Mouse (Mus musculus): ENCODE measurements around the gene Gm28230. TPM values are rescaled to one million over a fixed set of nuclear protein-coding genes. Genes with fewer than 3 reads are reported as not detected.

The Gm28230 gene
- total and polyA plus RNA-seq, 3 experiments = not detected

DNA sequence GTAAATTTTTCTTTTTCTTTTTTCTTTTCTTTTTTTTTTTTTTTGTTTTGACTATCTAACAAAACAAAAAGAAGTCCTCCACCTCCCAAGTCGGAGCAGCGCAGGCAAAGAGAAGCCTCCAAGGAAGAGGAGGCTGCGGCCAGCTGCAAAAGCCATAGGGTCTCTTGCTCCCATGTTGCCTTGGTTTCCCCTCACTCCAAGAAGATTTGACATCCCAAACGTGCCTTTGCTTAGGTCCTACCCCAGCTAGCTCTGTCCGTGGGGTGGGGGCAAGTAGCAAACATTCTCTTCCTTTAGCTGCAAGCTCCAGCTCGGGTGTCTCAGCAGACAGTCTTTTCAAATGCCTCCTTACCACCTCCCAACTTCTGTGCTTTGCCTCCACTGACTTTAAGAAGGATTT, 7.2 kb downstream of the Gm28230 start:
- H3K4me1 ChIP-seq (ENCODE audit: control insufficient read depth in 1 of 2, insufficient read depth in 2 of 2, low read length in 2 of 2) = no peaks in the 10 kb centered on the region

GRCm38 (mm10) chr2:74734451-74734850, 7.9 kb downstream of the Gm28230 start:
- Histone ChIP-seq H3K9ac (ENCODE audit: control insufficient read depth, low read depth, low read length, poor library complexity, severe bottlenecking) (no peak overlapping the region), H3K36me3 (ENCODE audit: control insufficient read depth in 1 of 2, insufficient read depth in 2 of 2, low read length in 2 of 2) (no peaks in the 10 kb centered on the region), H3K79me2 (ENCODE audit: control insufficient read depth, insufficient read depth, low read length, poor library complexity) (no peaks in the 10 kb centered on the region), H3K27me3 (ENCODE audit: control insufficient read depth in 1 of 2, insufficient read depth in 2 of 2, low read length in 2 of 2) (peaks cover 0 to 2% of the 10 kb centered on the region in 2 experiments; a peak in 2 of 4 replicates), H3K4me3 (ENCODE audit: control insufficient read depth in 1 of 2, insufficient read depth in 1 of 2, low read depth in 2 of 2, low read length in 2 of 2) (no peak overlapping the region), H3K4me1 (ENCODE audit: control insufficient read depth in 1 of 2, insufficient read depth in 2 of 2, low read length in 2 of 2) (no peaks in the 10 kb centered on the region), H3K9me3 (replicated peaks; ENCODE audit: insufficient read depth, low read length) (no peaks in the 10 kb centered on the region), H3K27ac (ENCODE audit: control insufficient read depth, low read depth, low read length) (no peak overlapping the region)
- no peak for TF ChIP-seq ETS1 (IDR thresholded peaks at IDR 0.05; ENCODE audit: low read depth, low read length)
- TF ChIP-seq MYC (IDR thresholded peaks at IDR 0.05; ENCODE audit: low read depth, low read length) = no peak
- no peak for TF ChIP-seq MXI1 (IDR thresholded peaks at IDR 0.05; ENCODE audit: low read depth, low read length)
- DNase-seq (ENCODE audit: low read depth, low spot score) = no peak

More for the DNA sequence above, 7.2 kb downstream of the Gm28230 start:
- Histone ChIP-seq H3K27ac (ENCODE audit: control insufficient read depth, low read depth, low read length) (no peak overlapping the region), H3K79me2 (ENCODE audit: control insufficient read depth, insufficient read depth, low read length, poor library complexity) (no peaks in the 10 kb centered on the region), H3K9me3 (replicated peaks; ENCODE audit: insufficient read depth, low read length) (no peaks in the 10 kb centered on the region), H3K27me3 (ENCODE audit: control insufficient read depth in 1 of 2, insufficient read depth in 2 of 2, low read length in 2 of 2) (peaks cover 0 to 2% of the 10 kb centered on the region in 2 experiments; a peak in 2 of 4 replicates), H3K4me3 (ENCODE audit: control insufficient read depth in 1 of 2, insufficient read depth in 1 of 2, low read depth in 2 of 2, low read length in 2 of 2) (no peak overlapping the region), H3K36me3 (ENCODE audit: control insufficient read depth in 1 of 2, insufficient read depth in 2 of 2, low read length in 2 of 2) (no peaks in the 10 kb centered on the region), H3K9ac (ENCODE audit: control insufficient read depth, low read depth, low read length, poor library complexity, severe bottlenecking) (no peak overlapping the region)
- TF ChIP-seq E2F4 (IDR thresholded peaks at IDR 0.05; ENCODE audit: borderline replicate concordance, low read depth, low read length) = no peak
- no peak for TF ChIP-seq MYC (IDR thresholded peaks at IDR 0.05; ENCODE audit: low read depth, low read length)
- no peak for TF ChIP-seq ZC3H11A (IDR thresholded peaks at IDR 0.05; ENCODE audit: low read depth, low read length)
- TF ChIP-seq GABPA (IDR thresholded peaks at IDR 0.05; ENCODE audit: low read depth, low read length) = no peak
- no peak for TF ChIP-seq MAX (IDR thresholded peaks at IDR 0.05; ENCODE audit: low read length)
- DNase-seq (ENCODE audit: low read depth, low spot score) = no peak

DNA sequence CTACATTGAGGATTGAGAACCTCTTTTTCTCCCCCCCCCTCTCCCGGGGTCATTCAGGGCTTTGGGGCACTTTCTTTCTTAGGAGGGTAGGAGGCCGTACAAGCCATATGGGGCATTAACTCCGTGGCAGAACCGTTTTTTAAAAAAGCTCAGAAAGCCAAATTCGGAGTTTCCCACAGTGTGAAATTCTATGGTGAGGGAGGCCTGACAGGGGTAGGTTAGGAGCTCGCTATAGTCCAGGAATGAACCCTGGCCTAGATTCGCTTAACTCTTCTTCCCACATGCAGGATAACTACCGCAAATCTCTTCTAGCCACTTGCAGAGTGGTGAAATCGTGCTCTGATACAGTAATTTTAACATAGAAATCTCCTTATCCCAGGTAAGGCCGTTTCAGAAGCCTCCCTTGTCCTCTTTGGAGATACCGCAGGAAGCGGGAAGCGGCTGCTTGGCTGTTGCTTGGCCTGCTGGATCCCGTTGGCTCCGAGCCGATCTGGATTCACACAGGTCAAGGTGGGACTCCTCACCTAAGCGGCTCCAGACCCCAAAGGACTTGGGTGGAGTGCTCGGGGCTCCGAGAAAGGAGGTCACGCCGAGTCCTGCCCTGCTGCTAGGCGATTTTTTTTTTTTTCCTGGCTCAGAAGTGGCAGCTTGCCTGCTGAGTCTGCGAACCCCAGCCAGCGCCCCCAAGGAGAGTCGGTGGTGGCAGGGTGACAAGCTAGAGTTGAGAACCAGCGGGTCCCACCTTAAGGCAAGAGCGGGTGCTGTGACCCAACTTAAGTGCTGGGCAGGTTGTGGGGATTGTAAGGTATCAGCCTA, 8.7 kb downstream of the Gm28230 start:
- no peak overlapping the region for H3K4me3 ChIP-seq (ENCODE audit: control insufficient read depth in 1 of 2, insufficient read depth in 1 of 2, low read depth in 2 of 2, low read length in 2 of 2)
- no peak for DNase-seq (ENCODE audit: low read depth, low spot score)

More for the DNA sequence above, 8.7 kb downstream of the Gm28230 start:
- Histone ChIP-seq H3K27me3 (ENCODE audit: control insufficient read depth in 1 of 2, insufficient read depth in 2 of 2, low read length in 2 of 2) (peaks cover 0 to under 1% of the 10 kb centered on the region in 2 experiments; a peak in 2 of 4 replicates), H3K27ac (ENCODE audit: control insufficient read depth, low read depth, low read length) (no peak overlapping the region), H3K9ac (ENCODE audit: control insufficient read depth, low read depth, low read length, poor library complexity, severe bottlenecking) (no peak overlapping the region), H3K36me3 (ENCODE audit: control insufficient read depth in 1 of 2, insufficient read depth in 2 of 2, low read length in 2 of 2) (no peaks in the 10 kb centered on the region), H3K79me2 (ENCODE audit: control insufficient read depth, insufficient read depth, low read length, poor library complexity) (no peaks in the 10 kb centered on the region), H3K9me3 (replicated peaks; ENCODE audit: insufficient read depth, low read length) (no peaks in the 10 kb centered on the region), H3K4me1 (ENCODE audit: control insufficient read depth in 1 of 2, insufficient read depth in 2 of 2, low read length in 2 of 2) (no peaks in the 10 kb centered on the region)
- TF ChIP-seq GABPA (IDR thresholded peaks at IDR 0.05; ENCODE audit: low read depth, low read length) (no peak), TBP (IDR thresholded peaks at IDR 0.05; ENCODE audit: low read depth, low read length) (no peak), TAL1 (IDR thresholded peaks at IDR 0.05; ENCODE audit: low read length) (no peak), POLR2AphosphoS5 (IDR thresholded peaks at IDR 0.05; ENCODE audit: borderline replicate concordance, low read depth, low read length) (no peak), USF2 (IDR thresholded peaks at IDR 0.05; ENCODE audit: borderline replicate concordance in 1 of 2, insufficient read depth in 1 of 2, low read depth in 1 of 2, low read length in 2 of 2) (no peak), HCFC1 (IDR thresholded peaks at IDR 0.05; ENCODE audit: low read depth, low read length) (no peak)
